Mouse (Mus musculus) left cerebral cortex, postnatal 4 days (tissue): ENCODE measurements around the gene Nlrp9a. TPM values are rescaled to one million over a fixed set of nuclear protein-coding genes. Genes with fewer than 3 reads are reported as not detected.
"Not testable (repeated sequence)": the region's sequence is repeated elsewhere in the genome, so short reads cannot be mapped to it uniquely, and the experiment has no call there.

Experiments
- DNase-seq: peaks from one replicate; pipeline ENCODE4 v3.0.0-alpha.2; 2022
- intact Hi-C: fragments of 180-260 bp; cut with DNase I; formaldehyde crosslinking; loops from one replicate; pipeline ENCODE4 v1.15.1; 2025
- microRNA-seq: library from miRNA; unstranded; fragments of <30 nt; microRNA quantifications from one replicate; pipeline ENCODE4 v1.2.0, GENCODE M21; 2022
- total RNA-seq, 2 experiments: library from RNA; stranded (reverse); gene quantifications; 2 replicates each; pipeline ENCODE4 v1.2.3; 2021

The Nlrp9a gene
- total RNA-seq = not detected

DNA sequence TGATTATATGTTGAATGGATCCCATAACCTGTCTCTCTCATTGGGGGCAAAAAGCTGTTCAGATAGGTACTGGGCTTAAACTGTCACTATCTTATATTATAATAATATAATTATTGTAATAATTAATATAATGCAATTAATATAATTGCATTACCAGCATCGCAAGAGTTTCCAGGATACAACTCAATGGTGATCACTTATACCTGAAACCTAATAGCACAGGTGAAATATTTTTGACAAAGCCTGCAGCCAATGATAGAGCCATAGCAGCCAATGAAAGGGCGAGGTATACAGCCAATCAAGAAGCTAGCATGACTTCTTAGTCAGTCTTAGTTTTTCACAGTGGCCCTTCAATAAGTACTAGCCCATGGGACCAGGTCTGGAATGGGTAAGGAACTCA, at the start of gene Nlrp9a:
Gene Nlrp9a, plus strand, starts transcription at position 301 of the 400 bp plus-strand sequence.
- intact Hi-C loops, DNase-seq: not testable (repeated sequence)

DNA sequence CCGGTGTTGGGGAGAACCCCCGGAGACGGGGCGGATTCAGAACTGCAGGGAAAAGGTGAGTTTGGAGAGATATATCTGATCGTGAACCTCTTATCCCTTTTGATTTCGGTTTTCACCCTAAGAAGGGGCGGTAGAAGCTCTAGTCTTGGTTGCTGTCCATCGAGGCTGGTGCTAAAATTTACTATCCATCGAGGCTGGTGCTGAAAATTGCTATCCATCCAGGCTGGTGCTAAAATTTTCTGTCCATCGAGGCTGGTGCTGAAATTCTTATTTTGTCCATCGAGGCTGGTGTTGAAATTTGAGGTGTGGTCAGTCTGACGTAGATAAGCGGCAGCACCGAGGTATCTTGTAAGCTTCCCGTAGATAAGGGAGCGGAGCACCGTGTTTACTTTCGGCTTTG, 45.3 kb upstream of the Nlrp9a start:
- DNase-seq, intact Hi-C loops: not testable (repeated sequence)

DNA sequence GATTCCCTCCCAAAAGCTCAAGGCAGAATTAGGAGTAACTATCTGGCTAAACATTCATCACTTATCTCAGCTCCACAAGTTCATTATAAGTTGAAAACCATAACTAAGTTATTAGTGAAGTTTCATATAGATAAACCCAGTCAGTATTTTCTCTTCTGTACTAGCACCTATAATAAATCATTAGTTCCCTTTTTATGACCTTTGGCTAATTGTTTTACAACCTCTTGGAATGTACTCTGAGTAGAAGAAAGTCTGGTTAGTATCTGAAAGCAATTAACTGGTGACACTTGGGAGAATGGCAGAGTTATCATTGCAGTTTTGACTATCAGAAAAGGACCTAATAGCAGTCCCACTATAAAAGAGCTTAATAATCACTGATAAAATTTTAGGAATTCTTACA, 54.3 kb downstream of the Nlrp9a start:
- no peak for DNase-seq
- intact Hi-C loops = no loop called here

DNA sequence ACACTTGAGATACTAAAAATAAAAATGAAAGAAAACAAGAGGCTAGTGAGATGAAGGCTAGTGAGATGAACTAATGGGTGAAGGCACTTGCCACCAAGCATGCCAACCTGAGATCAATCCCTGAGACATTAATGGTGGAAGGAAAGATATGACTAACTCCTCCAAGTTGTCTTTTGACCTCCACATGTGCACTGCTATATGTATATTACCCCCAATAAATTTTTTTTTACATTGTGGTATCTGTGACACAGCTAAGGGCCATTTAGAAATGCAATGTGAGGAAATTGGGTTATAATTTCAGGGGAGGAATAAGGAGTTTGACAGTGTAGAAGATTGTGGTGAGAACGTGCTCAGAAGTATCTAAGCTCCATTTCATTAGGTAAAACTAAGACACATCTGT, 55.0 kb downstream of the Nlrp9a start:
- DNase-seq = no peak
- intact Hi-C loops = no loop called here

DNA sequence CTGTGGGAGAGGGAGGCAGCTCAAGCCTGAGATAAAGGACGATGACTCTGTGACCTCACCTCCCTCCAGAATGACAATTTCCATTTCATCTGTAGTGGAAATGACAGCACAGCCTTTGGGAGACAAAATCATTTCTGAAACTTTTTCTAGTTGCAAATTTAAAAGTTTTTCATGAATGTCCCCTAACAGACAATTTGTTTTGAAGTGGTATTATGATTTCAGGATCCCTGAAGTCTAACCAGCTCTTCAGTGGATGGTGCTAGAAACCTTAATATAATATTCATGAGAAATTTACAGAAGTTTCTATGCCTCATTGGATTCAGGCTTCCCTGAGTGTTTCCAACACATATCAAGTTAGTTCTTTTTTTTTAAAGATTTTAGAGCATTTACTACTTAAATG, 83.5 kb downstream of the Nlrp9a start, which contains the start of gene Vmn1r185:
Gene Vmn1r185, minus strand, starts transcription at position 101 of the 400 bp plus-strand sequence.
- intact Hi-C loops, DNase-seq: not testable (repeated sequence)

Small RNAs within 50 kb of the gene (microRNA-seq; reads per million reads assigned to microRNA genes)
- gene Gm25947 = not detected

Other genes with a start within 250 kb of the Nlrp9a start
- not detected for gene Cyp2a4, start 227.9 kb upstream of the Nlrp9a start, total RNA-seq
- not detected for gene Nlrp9c, start 131.3 kb upstream of the Nlrp9a start, total RNA-seq
- not detected for gene Nlrp4a, start 99.9 kb upstream of the Nlrp9a start, total RNA-seq
- gene Vmn1r185, start 83.4 kb downstream of the Nlrp9a start, total RNA-seq = not detected
- not detected for gene Cyp2b23, start 151.4 kb downstream of the Nlrp9a start, total RNA-seq
- gene Cyp2b19, start 222.1 kb downstream of the Nlrp9a start, total RNA-seq = not detected